Mouse (Mus musculus) ES-E14 (cell line): Measurements from ENCODE around the gene Hal.

Source experiments
- HCFC1 ChIP-seq: IDR thresholded peaks from 2 replicates; pipeline ENCODE4 v1.6.1; 2012; ENCODE audit warnings: low read length, inconsistent platforms, borderline replicate concordance; ENCODE audit not compliant: insufficient read depth
- ZNF384 ChIP-seq: IDR thresholded peaks from 2 replicates; pipeline ENCODE4 v1.6.1; 2012; ENCODE audit warnings: low read depth, low read length, inconsistent platforms

- TF ChIP-seq ZNF384 = no peak
- no peak for TF ChIP-seq HCFC1
These were observed 61.3 kb downstream of the Hal start for GRCm38 (mm10) chr10:93549821-93550220.
